Mouse (Mus musculus) gastrocnemius, postnatal 10 days (tissue): ENCODE data around the gene Fgf11. TPM values are rescaled to one million over a fixed set of nuclear protein-coding genes. Genes with fewer than 3 reads are reported as not detected.

Experiments used
- DNase-seq: peaks from one replicate; pipeline ENCODE4 v3.0.0; 2021; ENCODE audit warnings: mixed read lengths
- total RNA-seq, 2 experiments: library from RNA; stranded (reverse); gene quantifications; 2 replicates each; pipeline ENCODE4 v1.2.3; 2021

Gene Fgf11
- total RNA-seq, 2 experiments from 2014 or later, result 10.5 to 12.2 TPM

DNA sequence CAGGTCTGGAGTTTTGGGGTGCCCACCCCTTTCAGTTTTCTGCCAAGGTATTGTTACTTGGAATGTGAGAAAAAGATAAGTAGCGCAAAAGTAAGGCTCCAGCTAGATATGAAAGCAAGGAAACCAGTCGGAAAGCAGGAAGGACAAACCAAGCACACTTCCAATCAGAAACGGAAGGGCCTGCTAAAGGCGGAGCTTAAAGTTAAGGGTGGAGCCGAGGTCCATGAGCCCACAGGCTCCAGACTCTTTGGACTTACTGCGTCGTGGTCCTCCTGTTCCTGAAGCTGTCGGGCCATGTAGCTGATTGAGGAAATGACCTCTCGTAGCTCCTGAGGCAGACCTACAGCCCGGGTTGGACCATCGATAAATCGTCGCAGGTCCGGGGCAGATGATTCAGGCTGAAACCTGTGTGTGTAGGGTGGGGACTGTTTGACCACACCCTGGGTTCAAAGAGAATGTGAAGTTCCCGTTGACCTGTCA is 16.8 kb downstream of the Fgf11 start:
- no peak for DNase-seq

GRCm38 (mm10) chr11:69781828-69782227 is 19.8 kb downstream of the Fgf11 start:
- DNase-seq, result no peak

GRCm38 (mm10) chr11:69778985-69779384 is 22.7 kb downstream of the Fgf11 start:
- no peak for DNase-seq

- DNase-seq, result no peak
Measured at GRCm38 (mm10) chr11:69778258-69778982, 23.2 kb downstream of the Fgf11 start.

GRCm38 (mm10) chr11:69777504-69778257 is 24.0 kb downstream of the Fgf11 start:
- no peak for DNase-seq

DNA sequence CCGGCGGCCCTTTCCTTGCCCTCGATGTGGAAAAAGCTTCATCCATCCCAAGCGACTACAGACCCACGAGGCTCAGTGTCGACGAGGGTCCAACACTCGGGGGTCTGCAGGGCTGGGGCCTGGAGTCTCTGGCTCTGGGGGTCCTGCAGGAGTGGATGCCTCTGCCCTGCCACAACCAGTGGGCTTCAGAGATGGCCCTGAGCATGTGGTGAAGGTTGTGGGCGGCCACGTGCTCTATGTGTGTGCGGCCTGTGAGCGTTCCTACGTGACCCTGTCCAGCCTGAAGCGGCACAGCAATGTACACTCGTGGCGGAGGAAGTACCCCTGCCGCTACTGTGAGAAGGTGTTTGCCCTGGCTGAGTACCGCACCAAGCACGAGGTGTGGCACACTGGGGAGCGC is 25.2 kb downstream of the Fgf11 start:
- no peak for DNase-seq

DNA sequence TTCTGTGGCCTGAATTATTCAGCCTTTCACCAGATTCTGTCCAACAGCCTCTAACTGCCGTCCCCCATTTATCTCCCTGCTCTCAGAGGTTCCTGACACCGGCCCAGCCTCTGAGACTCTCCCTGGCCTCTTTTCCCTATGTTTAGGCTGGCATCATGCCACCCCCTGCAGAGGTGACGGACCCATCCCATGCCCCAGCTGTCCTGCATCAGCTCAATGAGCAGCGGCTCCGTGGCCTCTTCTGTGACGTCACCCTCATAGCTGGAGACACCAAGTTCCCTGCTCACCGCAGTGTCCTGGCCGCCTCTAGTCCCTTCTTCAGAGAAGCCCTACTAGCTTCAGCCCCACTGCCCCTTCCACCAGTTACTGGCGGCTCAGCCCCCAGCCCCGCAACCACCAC is 25.9 kb downstream of the Fgf11 start:
- no peak for DNase-seq

DNA sequence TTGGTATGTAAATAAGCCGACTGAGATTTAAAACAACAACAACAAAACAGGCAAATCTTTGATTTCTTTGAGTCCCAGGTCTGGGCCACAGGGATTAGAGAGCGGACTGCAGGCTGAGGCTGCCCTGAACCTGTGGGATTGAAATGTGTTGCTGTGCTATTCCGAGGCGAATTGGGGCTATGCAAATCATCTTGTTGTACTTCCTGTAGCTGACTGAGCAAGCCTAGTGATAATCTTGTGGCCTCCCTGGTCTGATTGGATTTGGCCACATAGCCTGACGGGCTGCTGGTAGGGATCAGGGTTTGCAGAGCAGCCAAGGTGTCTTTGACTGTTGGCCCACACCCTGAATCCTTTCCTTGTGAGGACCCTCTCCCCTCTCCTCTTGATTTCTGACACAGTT is 26.7 kb downstream of the Fgf11 start:
- DNase-seq, result no peak

GRCm38 (mm10) chr11:69767625-69767909 is 34.1 kb downstream of the Fgf11 start:
- no peak for DNase-seq

DNA sequence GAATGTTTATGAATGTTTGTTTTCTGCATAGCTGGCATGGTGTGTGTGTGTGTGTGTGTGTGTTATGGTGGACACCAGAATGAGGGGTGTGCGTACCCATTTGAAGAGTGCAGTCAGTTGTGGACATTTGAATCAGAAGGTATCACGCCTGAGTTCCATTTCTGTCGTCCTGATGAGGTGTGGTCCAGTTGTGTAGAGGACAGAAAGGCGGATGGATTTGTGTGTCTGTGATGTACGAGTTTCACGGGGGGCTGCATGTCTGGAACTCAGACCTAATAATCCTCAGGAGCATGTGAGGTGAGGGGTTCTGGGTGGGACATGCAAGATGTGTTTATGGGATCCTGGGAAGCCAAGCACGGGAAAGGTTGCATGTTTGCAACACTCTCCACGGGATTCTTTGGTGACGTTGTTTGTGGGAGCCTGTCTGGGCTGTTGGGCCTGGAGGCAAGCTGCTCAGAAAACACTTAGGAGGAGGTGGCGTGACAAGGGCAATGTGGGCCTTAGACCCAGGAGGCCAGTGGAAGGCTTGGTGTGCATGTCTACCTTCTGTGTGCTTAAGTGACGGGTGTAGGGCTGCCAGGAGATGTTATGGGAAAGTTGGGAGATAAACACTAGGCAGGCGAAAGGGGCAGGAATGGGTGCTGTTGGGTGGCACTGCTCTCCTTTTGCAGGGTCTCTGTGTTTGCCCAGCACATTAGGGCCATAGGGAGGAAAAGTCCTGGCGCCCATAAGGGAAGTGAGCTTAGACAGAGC is 34.6 kb downstream of the Fgf11 start:
- no peak for DNase-seq

GRCm38 (mm10) chr11:69766126-69766609 is 35.5 kb downstream of the Fgf11 start:
- peak; percentile 71 for DNase-seq

DNA sequence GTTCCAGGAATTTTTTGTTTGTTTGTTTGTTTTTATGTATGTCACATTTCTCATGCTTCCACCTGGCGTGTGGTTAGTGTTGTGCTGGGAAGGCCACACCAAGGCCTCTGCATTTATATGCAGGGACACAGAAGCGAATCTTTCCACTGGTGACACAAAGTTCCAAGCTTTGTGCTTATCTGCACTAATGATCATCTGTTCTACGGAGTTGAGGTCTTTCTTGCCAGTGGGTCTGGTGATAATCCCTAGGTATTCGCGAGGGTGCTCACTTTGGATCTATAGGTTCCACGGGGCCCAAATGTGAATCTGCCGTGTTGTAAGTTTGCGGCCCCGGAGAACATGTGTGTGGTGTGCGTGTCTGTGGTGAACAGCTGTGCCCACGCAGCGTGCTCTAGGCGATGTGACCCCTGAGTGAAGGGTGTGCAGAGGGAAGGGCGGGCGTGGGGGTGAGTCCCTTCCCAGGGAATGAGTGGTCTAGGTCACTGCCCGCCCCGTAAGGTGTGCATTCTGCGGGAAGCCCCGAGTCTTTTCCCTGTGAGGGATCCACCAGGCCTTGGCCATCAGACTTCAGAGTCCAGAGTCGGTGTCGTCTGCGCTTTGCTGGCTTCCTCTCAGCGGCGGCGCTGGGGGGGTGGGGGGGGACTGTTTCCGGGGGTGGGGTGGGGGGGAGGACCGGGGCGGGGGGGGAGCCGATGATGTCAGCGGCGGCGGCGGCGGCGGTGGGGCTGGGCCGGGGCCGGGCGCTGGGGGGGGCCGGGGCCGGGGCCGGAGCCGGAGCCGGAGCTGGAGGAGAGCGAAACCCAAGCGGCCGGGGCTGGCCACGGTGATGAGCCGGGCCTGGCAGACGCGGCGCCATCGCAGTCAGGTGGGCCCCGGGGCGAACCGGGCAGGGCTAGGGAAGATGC is 36.2 kb downstream of the Fgf11 start, which contains the start of gene Zbtb4:
Zbtb4 (plus strand) TSS at position 692 of the 905 bp plus-strand sequence.
- peak; percentile 63 for DNase-seq

- DNase-seq, result no peak
Measured at GRCm38 (mm10) chr11:69763551-69763950, 38.1 kb downstream of the Fgf11 start.

DNA sequence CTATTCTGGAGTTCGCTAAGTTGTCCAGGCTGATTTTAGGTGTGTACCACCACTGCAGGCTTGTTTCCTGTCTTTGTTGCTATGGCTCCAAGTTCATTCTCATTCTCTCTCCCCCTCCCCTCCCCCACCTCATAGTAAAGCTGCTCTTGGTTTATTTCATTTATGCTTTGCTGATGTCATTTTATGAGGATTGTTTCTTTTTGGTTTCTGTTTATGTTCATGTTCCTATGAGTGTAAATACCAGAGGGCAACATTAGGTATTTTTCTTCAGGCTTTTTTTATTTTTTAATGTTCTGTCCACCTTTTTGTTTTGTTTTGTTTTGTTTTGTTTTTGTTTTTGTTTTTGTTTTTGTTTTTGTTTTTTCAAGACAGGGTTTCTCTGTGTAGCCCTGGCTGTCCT is 39.8 kb downstream of the Fgf11 start, which contains the start of gene Slc35g3:
Slc35g3 (minus strand) TSS at position 101 of the 400 bp plus-strand sequence.
- DNase-seq, result no peak

DNA sequence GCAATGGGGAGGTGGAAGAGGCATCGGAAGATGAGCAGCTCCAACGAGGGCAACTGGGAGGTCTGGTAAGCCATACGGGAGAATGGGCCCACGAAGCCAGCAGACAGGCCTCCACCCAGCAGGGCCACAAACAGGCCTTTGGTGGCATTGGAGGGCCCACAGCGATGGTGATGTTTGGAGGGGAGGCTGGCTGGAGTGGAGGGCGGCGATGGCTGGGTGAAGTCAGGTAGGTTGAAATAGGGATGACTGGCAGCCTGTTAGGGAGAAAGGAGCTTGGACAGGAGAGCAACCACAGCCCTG is 40.8 kb downstream of the Fgf11 start:
- DNase-seq, result no peak

GRCm38 (mm10) chr11:69760160-69760900 is 41.3 kb downstream of the Fgf11 start:
- DNase-seq, result no peak

DNA sequence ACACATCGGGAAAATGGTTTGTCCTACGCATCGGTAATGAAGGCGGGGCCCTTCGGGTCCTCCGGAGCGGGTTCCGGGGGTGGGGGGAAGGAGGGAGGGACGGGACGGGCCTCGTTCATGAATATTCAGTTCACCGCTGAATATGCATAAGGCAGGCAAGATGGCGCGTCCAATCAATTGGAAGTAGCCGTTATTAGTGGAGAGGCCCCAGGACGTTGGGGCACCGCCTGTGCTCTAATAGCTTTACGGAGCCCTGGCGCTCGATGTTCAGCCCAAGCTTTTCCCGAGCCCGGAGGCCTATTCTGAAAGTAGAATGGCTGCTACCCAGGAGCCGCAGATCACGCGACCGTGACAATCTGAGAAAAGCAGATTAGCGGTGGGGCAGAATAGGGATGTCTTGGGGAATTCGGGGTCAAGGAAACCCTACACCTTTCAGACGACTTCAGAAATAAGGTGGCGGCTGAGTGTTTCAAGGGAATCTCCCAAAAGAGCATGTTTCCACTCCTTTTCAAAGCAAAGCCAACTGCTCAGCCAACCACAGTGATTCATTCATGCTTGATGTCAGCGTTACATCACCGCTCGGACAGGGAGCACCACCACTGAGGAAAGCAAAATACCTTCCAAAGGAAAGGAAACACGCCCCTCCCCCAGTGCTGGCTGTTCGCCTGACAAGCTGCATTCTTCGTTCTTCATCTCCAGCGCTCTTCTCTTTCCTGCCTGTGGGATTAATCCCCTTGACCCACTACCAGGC is 42.5 kb downstream of the Fgf11 start:
- DNase-seq, result peak; percentile 73

- DNase-seq, result peak; percentile 98
Measured at GRCm38 (mm10) chr11:69758478-69758970, 43.1 kb downstream of the Fgf11 start, which contains the start of gene Polr2a. TSS of gene Polr2a (minus strand) at chr11:69758637.

- DNase-seq, result peak; percentile 99
Measured at GRCm38 (mm10) chr11:69758090-69758456, 43.6 kb downstream of the Fgf11 start.
